Mouse (Mus musculus) gastrocnemius, postnatal 14 days (tissue): ENCODE results near the gene Slc29a3. TPM values are rescaled to one million over a fixed set of nuclear protein-coding genes. Genes with fewer than 3 reads are reported as not detected.
"Not testable (repeated sequence)": the region's sequence is repeated elsewhere in the genome, so short reads cannot be mapped to it uniquely, and the experiment has no call there.

Experiments used
- DNase-seq: peaks from one replicate; pipeline ENCODE4 v3.0.0; 2021; ENCODE audit warnings: mixed read lengths
- intact Hi-C: fragments of 180-260 bp; cut with DNase I; formaldehyde crosslinking; loops from one replicate; pipeline ENCODE4 v1.15.1; 2025; ENCODE audit warnings: low total_unique reads
- total RNA-seq, 2 experiments: library from RNA; stranded (reverse); gene quantifications; 2 replicates each; pipeline ENCODE4 v1.2.3; 2021

Slc29a3 gene
- total RNA-seq, 2 experiments from 2014 or later = 3.8 to 5.4 TPM

DNA sequence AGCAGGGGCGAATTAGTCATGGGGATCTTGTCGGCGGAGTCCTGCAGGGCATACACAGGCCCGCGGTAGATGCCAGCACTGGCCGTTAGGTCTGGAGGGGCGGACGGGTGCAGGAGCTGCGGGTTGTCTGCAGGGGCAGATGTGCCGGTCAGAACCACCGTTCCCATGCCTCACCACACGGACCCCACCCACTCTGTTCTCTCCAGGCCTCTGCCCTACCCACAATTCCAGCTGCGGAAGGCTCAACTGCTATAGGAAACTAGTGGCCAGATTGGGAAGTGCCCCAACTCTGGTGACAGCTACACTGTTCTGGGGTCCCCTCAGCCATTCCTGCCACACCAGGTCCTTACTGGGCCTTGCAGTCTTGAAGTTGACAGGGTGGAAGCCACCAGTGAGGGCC is 22.0 kb upstream of the Slc29a3 start:
- intact Hi-C loops = loop anchor here (5.0 kb wide), 1 partner anchor 298 kb away; no protein-coding TSS in a partner anchor
- DNase-seq = no peak

DNA sequence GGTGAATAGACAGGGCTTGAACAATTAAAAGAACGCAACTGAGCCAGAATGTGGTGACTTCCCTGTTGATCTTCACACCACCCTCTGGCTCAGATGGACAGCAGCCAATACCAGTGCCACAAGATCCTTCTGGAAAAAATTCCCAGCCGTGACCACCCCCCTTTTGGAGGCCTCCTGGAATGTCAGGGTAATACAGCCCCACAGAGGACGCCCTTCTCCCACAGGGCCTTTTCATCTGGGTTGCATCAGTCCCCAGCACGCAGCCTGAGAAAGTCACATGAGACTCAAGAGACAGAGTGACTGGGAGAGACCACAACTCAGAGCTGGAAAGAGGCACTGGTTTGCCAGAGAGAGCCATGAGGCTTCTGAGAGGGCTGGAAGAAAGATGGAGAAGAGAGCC is 18.3 kb upstream of the Slc29a3 start:
- no peak for DNase-seq

GRCm38 (mm10) chr10:60768614-60769013 is 16.0 kb upstream of the Slc29a3 start:
- intact Hi-C loops = no loop called here
- no peak for DNase-seq

More for the DNA sequence above, 18.3 kb upstream of the Slc29a3 start:
- intact Hi-C loops = no loop called here

GRCm38 (mm10) chr10:60767400-60767799 is 14.8 kb upstream of the Slc29a3 start:
- no peak for DNase-seq
- intact Hi-C loops = no loop called here

GRCm38 (mm10) chr10:60762126-60762525 is 9.5 kb upstream of the Slc29a3 start:
- DNase-seq = no peak
- intact Hi-C loops = no loop called here

DNA sequence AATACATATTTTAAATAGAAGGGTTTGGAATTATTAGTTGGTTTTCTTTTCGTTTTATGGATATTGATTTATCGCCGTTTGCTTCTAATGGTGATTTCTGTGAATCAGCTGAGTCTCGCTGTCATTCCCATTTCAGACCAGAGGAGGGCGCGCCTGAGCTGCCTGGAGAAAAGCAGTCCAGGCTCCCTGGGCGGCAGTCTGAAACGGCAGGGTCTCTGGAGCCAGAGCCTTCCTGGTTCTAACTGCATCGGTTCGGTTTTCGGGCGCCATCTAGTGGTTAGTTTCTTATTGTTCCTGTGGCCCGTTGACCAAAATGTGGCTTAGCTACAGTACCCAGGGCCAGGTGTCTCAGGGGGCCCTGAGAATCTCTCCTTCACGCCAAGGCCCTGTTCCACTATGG is 7.8 kb upstream of the Slc29a3 start:
- DNase-seq = peak; percentile 92
- intact Hi-C loops = no loop called here

- no peak for DNase-seq
- intact Hi-C loops = loop anchor here (5.0 to 10.0 kb wide), 4 partner anchors 60 to 452 kb away; partner anchors contain the start of gene Cdh23
Observed at GRCm38 (mm10) chr10:60756992-60757391, 4.4 kb upstream of the Slc29a3 start.

GRCm38 (mm10) chr10:60756146-60756545 is 3.6 kb upstream of the Slc29a3 start:
- DNase-seq = no peak
- intact Hi-C loops = loop anchor here (5.0 to 10.0 kb wide), 4 partner anchors 59 to 451 kb away; partner anchors contain the start of gene Cdh23

GRCm38 (mm10) chr10:60753941-60754340 is 1.3 kb upstream of the Slc29a3 start:
- no peak for DNase-seq
- intact Hi-C loops = loop anchor here (10.0 kb wide), 1 partner anchor 449 kb away; no protein-coding TSS in a partner anchor

- DNase-seq = no peak
Observed at GRCm38 (mm10) chr10:60753261-60753660, 667 bp upstream of the Slc29a3 start.

DNA sequence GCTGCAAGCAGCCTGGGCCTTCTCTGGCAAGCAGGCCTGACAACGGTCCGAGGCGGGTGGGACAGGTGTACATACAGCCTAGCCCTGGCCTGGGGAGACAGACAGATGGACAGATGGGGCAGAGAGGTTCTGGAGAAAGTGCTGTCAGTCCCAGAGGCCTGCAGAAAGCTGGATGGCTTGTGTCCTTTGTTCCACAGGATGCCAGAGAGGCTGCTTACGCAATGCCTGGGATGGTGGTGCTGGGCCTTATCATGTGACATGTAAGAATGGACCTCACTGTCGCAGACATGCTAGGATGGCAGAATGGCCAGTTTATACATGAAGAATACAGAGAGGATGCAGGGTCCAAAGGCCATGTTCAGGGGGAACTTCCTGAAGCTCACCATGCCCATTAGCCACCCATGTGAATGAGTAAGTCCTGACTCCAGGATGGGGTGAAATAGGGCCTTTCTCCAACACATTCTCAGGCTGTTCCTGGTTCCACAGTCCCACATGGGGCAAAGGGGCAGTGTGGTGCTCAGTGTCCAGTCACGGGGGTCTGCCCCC is 4.9 kb downstream of the Slc29a3 start:
- no peak for DNase-seq

More at GRCm38 (mm10) chr10:60753261-60753660, 667 bp upstream of the Slc29a3 start:
- intact Hi-C loops = loop anchor here (10.0 kb wide), 1 partner anchor 448 kb away; no protein-coding TSS in a partner anchor

DNA sequence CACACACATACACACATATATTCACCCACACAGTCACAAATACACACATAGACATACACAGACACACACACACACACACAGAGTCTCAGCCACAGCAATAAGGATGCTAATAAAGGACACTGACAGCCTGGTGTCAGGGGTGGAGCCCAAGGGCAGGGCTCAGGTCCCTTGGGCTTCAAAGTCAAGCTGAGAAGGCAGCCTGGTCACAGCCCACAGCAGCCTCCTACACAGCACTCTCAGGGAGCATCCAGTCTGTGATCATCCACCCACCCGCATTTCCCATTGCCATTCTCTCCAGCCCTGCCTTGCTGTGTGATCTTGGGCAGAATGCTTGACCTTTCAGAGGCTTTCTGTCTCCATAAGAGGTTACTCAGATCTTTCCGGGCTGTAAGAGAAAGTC is 6.1 kb downstream of the Slc29a3 start:
- intact Hi-C loops = no loop called here

More for the DNA sequence above, 4.9 kb downstream of the Slc29a3 start:
- intact Hi-C loops = no loop called here

DNA sequence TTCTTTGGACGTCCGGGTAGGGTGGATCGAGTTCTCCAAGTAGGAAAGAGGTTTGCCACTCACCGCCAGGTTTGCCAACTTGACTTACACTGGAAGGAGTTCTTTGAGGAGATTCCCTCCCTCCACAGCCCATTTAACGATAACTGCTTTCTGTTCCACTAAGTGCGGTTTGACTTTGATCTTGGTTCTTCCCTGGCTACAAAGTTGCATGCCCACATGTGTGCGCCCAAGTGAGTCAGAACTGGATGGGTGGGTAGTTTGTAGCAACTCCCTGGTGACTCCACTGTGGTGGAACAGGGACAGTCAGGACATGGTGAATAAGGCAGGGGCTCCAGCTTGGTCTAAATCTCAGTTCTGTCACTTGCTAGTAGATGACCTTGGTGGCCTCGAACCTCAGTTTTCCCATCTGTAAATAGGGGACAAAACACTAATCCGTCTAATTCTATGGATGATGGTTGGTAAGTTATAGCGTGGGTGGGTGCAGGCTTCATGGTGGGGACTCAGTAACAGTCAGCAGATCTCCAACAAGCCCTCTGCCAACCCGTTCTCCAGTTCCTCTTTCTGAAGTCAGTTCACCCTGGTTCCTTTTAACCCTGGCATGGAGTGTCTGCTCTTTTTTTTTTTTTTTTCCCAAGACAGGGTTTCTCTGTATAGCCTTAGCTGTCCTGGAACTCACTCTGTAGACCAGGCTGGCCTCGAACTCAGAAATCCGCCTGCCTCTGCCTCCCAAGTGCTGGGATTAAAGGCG is 7.9 kb downstream of the Slc29a3 start:
- intact Hi-C loops = no loop called here

More for the DNA sequence above, 6.1 kb downstream of the Slc29a3 start:
- DNase-seq = no peak

DNA sequence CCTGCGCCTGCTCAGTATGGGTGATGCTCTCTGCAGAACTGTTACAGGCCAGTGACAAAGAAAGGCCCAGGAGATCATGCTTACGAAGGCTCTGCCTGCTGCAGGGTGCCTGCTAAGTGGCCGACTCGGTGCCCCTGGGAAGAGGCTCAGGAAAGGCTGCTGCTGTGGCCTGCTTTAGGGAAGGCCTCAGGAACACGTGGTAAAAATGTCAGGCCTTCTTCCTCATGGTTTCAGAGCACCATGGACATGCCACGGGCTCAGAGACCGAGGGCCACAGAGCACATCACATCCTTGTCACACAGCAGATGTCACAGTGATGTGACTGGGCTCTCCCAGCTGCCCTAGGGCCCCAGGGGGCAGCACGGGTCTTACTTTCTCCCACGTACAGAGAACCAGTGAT is 8.9 kb downstream of the Slc29a3 start:
- no peak for DNase-seq
- intact Hi-C loops = no loop called here

More for the DNA sequence above, 7.9 kb downstream of the Slc29a3 start:
- DNase-seq = no peak

GRCm38 (mm10) chr10:60742942-60743341 is 9.7 kb downstream of the Slc29a3 start:
- intact Hi-C loops = no loop called here
- DNase-seq = no peak

DNA sequence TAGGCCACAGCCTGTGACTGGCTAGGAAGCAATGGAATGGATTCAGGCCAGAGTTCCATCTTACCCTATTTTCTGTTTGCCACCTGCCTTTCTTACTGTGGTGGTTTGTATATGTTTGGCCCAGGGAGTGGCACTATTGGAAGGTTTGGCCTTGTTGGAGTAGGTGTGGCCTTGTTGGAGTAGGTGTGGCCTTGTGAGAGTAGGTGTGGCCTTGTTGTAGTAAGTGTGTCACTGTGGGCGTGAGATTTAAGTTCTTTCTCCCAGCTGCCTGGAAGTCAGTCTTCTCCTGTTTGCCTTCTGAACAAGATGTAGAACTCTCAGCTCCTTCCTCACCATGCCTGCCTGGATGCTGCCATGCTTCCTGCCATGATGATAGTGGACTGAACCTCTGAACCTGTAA is 10.3 kb downstream of the Slc29a3 start:
- intact Hi-C loops = not testable (repeated sequence)

DNA sequence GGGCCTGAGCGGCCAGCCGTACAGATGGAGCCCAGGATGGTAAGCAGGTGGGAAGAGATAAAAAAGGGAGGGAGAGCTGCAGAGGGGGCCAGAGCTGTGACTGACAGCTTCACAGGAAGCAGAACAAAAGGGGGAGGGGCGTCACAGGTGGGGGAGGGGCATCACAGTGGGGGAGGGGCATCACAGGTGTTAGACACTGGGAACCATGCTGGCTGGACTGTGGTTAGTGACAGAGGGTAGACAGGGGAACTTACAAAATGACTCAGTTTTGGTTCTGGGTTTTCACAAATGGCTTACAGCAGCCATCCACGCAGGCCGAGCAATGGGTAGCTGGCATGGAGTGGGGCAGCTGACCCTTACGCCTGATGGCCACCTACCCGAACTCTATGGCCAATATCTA is 11.2 kb downstream of the Slc29a3 start:
- intact Hi-C loops = no loop called here
- no peak for DNase-seq

More for the DNA sequence above, 10.3 kb downstream of the Slc29a3 start:
- DNase-seq = not testable (repeated sequence)

- intact Hi-C loops = no loop called here
- DNase-seq = no peak
Observed at GRCm38 (mm10) chr10:60739619-60740363, 12.8 kb downstream of the Slc29a3 start.

GRCm38 (mm10) chr10:60737886-60738640 is 14.5 kb downstream of the Slc29a3 start:
- intact Hi-C loops = no loop called here
- no peak for DNase-seq
